Mouse (Mus musculus) olfactory bulb, adult 2 months (tissue): ENCODE results near the gene Cdk10. TPM values are rescaled to one million over a fixed set of nuclear protein-coding genes. Genes with fewer than 3 reads are reported as not detected.
"Not testable (repeated sequence)": the region's sequence is repeated elsewhere in the genome, so short reads cannot be mapped to it uniquely, and the experiment has no call there.

ENCODE experiments used
- H3K27ac ChIP-seq: fragments of 200-500 bp; 2 replicates; pipeline ENCODE4 v1.5.1; 2012; ENCODE audit warnings: low read depth, low read length; ENCODE audit not compliant: insufficient read depth
- H3K4me1 ChIP-seq: fragments of 200-500 bp; 2 replicates; pipeline ENCODE4 v1.6.1; 2012; ENCODE audit warnings: low read length; ENCODE audit not compliant: control insufficient read depth, insufficient read depth
- H3K4me3 ChIP-seq: fragments of 200-500 bp; 2 replicates; pipeline ENCODE4 v1.5.1; 2012; ENCODE audit warnings: mild to moderate bottlenecking, low read depth, low read length, moderate library complexity; ENCODE audit not compliant: insufficient read depth
- CTCF ChIP-seq: fragments of 200-500 bp; IDR thresholded peaks from 2 replicates; pipeline ENCODE4 v1.5.1; 2012; ENCODE audit warnings: low read depth, mild to moderate bottlenecking, low read length, moderate library complexity; ENCODE audit not compliant: insufficient read depth
- POLR2A ChIP-seq: fragments of 200-500 bp; IDR thresholded peaks from 2 replicates; pipeline ENCODE4 v1.6.1; 2012; ENCODE audit warnings: mild to moderate bottlenecking, low read depth, low read length, moderate library complexity; ENCODE audit not compliant: insufficient read depth
- WGBS: fragments of 180-500 bp; shearing (Covaris S2); methylation state at CpG from one replicate; pipeline ENCODE4 v1.1.7; 2018; 5-methylcytosine and 5-hydroxymethylcytosine counted together
- polyA plus RNA-seq: library from polyadenylated mRNA; stranded (reverse); fragments of >200 nt; gene quantifications from 2 replicates; pipeline ENCODE4 v1.2.4, GENCODE M21; 2012; ENCODE audit warnings: low replicate concordance; ENCODE audit not compliant: missing spikeins, insufficient read depth, insufficient read length

Gene Cdk10
- polyA plus RNA-seq, 1 experiment: not detected

- WGBS: under 1% methylated on average over 97 of the region's 99 CpGs
- peak within 1 kb of the TSS; percentile 25 for H3K27ac ChIP-seq
- peaks cover 16% of the 10 kb centered on the region for H3K4me1 ChIP-seq
- peak within 1 kb of the TSS; percentile 98 for H3K4me3 ChIP-seq
- TF ChIP-seq POLR2A: no peak; the same call in 1 of the 2 replicates
- no peak for TF ChIP-seq CTCF
Measured at GRCm38 (mm10) chr8:123254099-123254885, 29.6 kb downstream of the Cdk10 start, which contains the start of the genes Zfp276 and Vps9d1. Gene Zfp276, plus strand, starts transcription at chr8:123254195. Gene Vps9d1, minus strand, starts transcription at chr8:123254348.

GRCm38 (mm10) chr8:123255170-123255569 lies 30.5 kb downstream of the Cdk10 start:
- TF ChIP-seq CTCF: no peak
- H3K27ac ChIP-seq: no peak overlapping the region
- 59% methylated on average over 6 of the region's 6 CpGs for WGBS
- peaks cover 16% of the 10 kb centered on the region for H3K4me1 ChIP-seq
- H3K4me3 ChIP-seq: peak overlapping the region; percentile 98; the same call in 1 of the 2 replicates

- H3K27ac ChIP-seq: no peak overlapping the region
- 63% methylated on average over 3 of the region's 3 CpGs for WGBS
- no peak overlapping the region for H3K4me3 ChIP-seq
- H3K4me1 ChIP-seq: peaks cover 16% of the 10 kb centered on the region
- TF ChIP-seq CTCF: no peak
- TF ChIP-seq POLR2A: no peak
Measured at GRCm38 (mm10) chr8:123257114-123257513, 32.5 kb downstream of the Cdk10 start.

GRCm38 (mm10) chr8:123257593-123257992 lies 33.0 kb downstream of the Cdk10 start:
- H3K4me3 ChIP-seq, H3K27ac ChIP-seq: not testable (repeated sequence)
- WGBS: 95% methylated on average over 8 of the region's 8 CpGs
- peaks cover 16% of the 10 kb centered on the region for H3K4me1 ChIP-seq

GRCm38 (mm10) chr8:123267926-123268656 lies 43.4 kb downstream of the Cdk10 start:
- Histone ChIP-seq H3K4me3 (no peak overlapping the region), H3K4me1 (peaks cover 10% of the 10 kb centered on the region), H3K27ac (no peak overlapping the region)
- no peak for TF ChIP-seq POLR2A
- TF ChIP-seq CTCF: no peak
- WGBS: 93% methylated on average over 14 of the region's 14 CpGs

- no peak overlapping the region for H3K4me3 ChIP-seq
- H3K27ac ChIP-seq: no peak overlapping the region
- WGBS: 49% methylated on average over 10 of the region's 10 CpGs
- H3K4me1 ChIP-seq: peaks cover 10% of the 10 kb centered on the region
- TF ChIP-seq POLR2A (no peak), CTCF (no peak)
Measured at GRCm38 (mm10) chr8:123271147-123271546, 46.5 kb downstream of the Cdk10 start.

- TF ChIP-seq POLR2A (no peak), CTCF (no peak)
- Histone ChIP-seq H3K4me3 (no peak overlapping the region), H3K4me1 (peaks cover 10% of the 10 kb centered on the region), H3K27ac (no peak overlapping the region)
- WGBS: 77% methylated on average over 4 of the region's 4 CpGs
Measured at GRCm38 (mm10) chr8:123271901-123272300, 47.3 kb downstream of the Cdk10 start.

- H3K27ac ChIP-seq: no peak overlapping the region
- no peak overlapping the region for H3K4me3 ChIP-seq
- WGBS: 94% methylated on average over 5 of the region's 5 CpGs
- H3K4me1 ChIP-seq: peaks cover 10% of the 10 kb centered on the region
- no peak for TF ChIP-seq CTCF
- TF ChIP-seq POLR2A: no peak
Measured at GRCm38 (mm10) chr8:123274447-123274846, 49.8 kb downstream of the Cdk10 start.

GRCm38 (mm10) chr8:123275096-123275495 lies 50.5 kb downstream of the Cdk10 start:
- WGBS: 91% methylated on average over 12 of the region's 12 CpGs
- no peak overlapping the region for H3K4me3 ChIP-seq
- TF ChIP-seq POLR2A: no peak
- TF ChIP-seq CTCF: no peak
- H3K4me1 ChIP-seq: peaks cover 8% of the 10 kb centered on the region
- no peak overlapping the region for H3K27ac ChIP-seq
